Mouse (Mus musculus): ENCODE measurements around the gene Cckar.

GRCm38 (mm10) chr5:53671507-53671906 is 36.0 kb downstream of the Cckar start:
- TF ChIP-seq EP300 (IDR thresholded peaks at IDR 0.05; ENCODE audit: low read depth) (no peak), CTCF (IDR thresholded peaks at IDR 0.05; ENCODE audit: low read depth) (no peak)

Data from heart, postnatal 0 days (tissue).